Mouse (Mus musculus) CD4-positive, CD25-positive, alpha-beta regulatory T cell, adult 4 months (primary cell): ENCODE data around the gene Dock4. TPM values are rescaled to one million over a fixed set of nuclear protein-coding genes. Genes with fewer than 3 reads are reported as not detected.

Experiments
- ATAC-seq: one replicate; pipeline ENCODE4 v1.8.0; 2017
- polyA plus RNA-seq, 2 experiments: library from polyadenylated mRNA; unstranded; fragments of 100-300 nt; shearing (Covaris generic); gene quantifications; one replicate each; pipeline ENCODE4 v1.2.1; 2017

Gene Dock4
- polyA plus RNA-seq, 2 experiments from 2014 or later, result 0.90 to 1.7 TPM

GRCm38 (mm10) chr12:40773091-40773490, 327.3 kb downstream of the Dock4 start:
- no peak for ATAC-seq

DNA sequence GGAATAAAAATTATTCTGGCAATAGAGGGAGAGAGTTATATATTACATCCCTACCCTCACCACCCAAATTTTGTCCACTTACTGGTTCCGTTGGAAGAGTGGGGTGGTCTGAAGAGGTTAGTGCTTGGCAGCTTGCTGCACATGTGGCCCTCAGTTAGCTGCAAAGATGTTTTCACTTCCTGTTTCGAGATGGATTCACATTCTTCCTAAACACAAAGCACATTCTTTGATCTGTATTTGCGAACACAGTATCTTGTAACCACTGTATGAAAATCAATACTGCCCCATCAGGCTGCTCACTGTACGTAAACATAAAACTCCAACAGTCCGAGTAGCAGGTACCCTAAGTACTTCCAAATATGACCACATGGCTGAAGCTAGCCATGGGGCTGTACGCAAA, 335.8 kb downstream of the Dock4 start:
- no peak for ATAC-seq

DNA sequence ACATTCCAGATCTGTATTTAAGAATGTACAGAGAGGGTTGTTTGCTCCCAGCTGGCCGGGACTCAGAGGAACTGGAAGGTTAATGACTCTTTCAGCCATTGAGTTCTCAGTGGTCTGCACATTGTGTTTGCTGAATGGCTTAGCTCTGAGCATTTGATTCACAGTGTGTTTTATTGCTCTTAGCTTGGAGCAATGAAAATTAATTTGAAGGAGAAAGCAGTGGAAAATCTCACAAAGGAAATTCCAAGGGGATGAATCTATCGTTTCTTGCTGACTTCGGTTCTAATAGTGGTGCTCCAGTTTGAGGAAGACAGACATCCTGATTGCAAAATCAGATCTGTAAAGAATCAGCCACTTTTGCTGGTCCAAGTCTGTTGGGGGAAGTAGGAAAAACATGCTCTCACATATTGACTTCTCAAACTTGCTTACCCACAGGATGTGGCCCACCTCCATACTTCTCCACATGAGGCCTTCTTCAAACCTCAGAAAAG, 342.9 kb downstream of the Dock4 start:
- no peak for ATAC-seq

DNA sequence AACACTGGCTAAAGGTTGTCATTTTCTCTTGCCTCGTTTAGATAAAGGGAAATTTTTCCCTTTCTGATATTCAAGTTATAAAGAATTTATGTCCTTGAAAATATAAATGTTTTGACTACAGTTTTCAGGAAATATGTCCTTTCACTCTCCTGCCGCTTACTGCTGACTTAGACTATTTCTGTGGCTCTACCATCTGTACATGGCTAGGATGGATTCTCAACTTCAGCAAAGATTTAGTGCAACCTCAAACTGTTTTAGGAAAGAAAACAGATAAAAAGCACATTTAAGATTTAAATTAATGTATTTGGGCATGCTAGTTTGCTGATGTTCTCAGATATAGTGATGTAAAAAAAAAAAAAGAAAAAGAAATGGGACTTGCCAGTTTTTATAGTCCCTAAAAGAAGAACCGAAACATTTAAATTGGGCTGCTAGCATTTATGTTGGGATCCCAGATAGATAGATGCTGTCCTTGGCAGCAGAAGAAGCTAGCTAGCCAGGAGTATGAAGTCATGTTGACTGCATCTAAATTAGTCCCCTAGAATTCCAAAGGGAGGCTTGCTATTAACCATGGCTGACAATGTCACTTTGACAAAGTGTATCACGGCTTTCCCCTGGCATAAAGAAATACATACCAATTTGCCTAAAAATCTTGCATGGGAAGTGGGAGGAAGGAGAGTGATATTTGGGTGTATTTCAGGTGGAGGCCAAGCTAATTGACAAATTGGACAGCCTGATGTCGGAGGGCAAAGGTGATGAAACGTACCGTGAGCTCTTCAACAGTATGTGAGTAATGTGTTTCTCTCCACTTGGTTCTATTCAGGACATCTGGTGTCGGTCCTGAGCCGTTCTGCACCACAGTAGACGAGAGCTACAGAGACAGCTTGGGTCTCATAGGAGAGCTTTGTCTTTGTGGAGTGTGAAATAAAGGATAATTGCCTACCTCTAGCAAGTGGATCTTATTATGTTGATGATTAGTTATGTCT, 343.9 kb downstream of the Dock4 start:
- ATAC-seq, result no peak

GRCm38 (mm10) chr12:40791221-40791620, 345.5 kb downstream of the Dock4 start:
- no peak for ATAC-seq

GRCm38 (mm10) chr12:40792184-40792650, 346.5 kb downstream of the Dock4 start:
- no peak for ATAC-seq

GRCm38 (mm10) chr12:40794066-40794465, 348.3 kb downstream of the Dock4 start:
- no peak for ATAC-seq

- ATAC-seq, result no peak
Measured at GRCm38 (mm10) chr12:40794756-40795155, 349.0 kb downstream of the Dock4 start.

- no peak for ATAC-seq
Measured at GRCm38 (mm10) chr12:40795768-40796167, 350.0 kb downstream of the Dock4 start.

DNA sequence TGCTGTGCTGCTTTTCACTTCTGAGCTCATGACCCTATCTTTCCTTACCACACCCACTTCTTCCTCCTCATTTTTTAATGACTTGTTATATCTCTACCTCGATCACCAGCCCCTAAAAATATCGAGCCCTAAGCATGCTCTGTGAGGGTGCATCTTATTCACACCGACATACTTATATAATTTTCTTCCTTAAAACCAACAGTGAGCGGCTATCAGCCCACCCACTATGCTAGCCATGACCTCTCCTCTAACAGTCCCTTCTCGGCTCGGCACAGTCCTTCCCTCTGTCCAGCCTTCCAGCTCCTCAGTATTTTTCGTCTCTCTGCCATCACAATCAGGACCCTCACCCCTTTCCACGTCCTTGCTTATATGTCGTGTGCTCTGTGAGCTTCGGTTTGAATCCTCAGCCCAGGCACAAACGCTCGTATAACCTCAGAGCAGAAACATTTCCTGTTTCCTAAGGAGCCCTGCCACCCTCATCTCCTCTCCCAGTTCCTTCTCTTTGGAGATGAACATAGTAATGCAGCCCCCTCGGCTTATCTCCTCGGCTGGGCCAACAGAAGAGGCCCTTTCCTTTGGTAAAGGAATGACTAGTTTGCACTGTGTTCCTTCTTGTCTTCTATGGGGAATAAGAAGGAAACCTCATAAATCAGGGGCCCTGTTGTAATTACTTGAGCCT, 351.2 kb downstream of the Dock4 start:
- ATAC-seq, result no peak

DNA sequence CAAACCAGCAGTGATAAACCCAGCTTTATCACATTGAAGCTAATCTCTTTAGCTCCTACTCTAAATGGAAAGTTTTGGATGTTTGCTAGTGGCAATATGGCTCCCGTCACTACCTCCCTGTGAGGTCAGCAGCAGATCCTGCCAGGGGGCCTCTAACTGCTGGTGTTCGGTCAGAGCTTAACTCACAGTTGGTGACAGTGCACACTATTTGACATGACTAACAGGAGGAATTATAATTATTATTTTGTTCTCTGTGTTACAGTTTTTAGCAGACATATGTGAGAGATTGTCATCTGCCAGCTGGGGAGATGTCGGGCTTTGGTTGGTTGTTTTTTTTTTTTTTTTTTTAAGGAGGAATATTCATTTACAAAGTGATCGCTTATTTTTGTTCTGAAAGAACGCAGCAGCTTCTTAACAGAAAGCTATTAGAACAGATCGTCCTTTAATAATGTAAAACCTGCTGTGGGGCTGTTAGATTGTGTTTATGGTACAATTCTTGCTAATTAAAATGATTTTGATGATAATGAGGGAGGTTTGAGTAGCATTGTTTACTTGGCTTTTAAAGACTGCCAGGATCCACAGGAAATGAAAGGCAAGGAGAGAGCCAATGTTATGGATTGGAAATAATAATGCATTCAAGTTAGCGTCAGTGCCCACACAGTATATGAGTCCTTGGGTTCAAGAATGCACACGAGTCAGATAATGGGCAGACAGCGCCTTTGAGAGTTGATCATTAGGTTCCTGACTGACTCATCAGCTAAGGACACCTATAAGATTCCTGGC, 352.0 kb downstream of the Dock4 start:
- ATAC-seq, result no peak

DNA sequence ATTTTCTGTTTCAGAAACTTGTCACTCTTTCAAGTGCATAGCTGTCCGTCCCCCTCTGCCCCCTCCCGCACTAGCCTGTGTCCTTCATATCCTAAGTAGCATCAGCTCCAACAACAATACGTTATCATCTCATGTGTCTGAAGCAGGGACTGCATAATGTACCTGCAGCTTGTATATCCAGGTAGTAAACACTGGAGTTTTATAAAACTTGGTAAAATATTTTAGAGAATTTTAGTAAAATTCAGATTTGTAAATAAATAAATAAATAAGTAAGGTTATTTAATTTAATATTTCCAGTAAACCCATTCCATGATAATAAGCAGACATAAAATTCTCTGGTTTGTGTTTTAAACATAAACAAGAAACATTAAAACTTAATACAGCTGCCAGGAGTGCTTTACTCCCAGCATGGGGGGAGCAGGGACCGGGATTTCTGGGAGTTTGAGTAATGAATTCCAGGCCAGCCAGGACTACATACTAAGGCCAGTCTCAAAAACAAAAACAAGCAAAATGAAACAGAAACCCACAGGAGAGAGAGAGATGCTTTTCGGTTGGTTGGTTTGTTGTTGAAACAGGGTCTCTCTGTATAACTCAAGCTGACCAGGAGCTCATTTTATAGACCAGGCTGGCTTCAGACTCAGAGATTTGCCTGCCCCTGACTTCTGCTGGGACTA, 352.7 kb downstream of the Dock4 start:
- ATAC-seq, result no peak

- ATAC-seq, result no peak
Measured at GRCm38 (mm10) chr12:40801456-40801855, 355.7 kb downstream of the Dock4 start.

GRCm38 (mm10) chr12:40805257-40805656, 359.5 kb downstream of the Dock4 start:
- ATAC-seq, result no peak

GRCm38 (mm10) chr12:40807916-40808315, 362.2 kb downstream of the Dock4 start:
- ATAC-seq, result no peak

GRCm38 (mm10) chr12:40813474-40813873, 367.7 kb downstream of the Dock4 start:
- ATAC-seq, result no peak

DNA sequence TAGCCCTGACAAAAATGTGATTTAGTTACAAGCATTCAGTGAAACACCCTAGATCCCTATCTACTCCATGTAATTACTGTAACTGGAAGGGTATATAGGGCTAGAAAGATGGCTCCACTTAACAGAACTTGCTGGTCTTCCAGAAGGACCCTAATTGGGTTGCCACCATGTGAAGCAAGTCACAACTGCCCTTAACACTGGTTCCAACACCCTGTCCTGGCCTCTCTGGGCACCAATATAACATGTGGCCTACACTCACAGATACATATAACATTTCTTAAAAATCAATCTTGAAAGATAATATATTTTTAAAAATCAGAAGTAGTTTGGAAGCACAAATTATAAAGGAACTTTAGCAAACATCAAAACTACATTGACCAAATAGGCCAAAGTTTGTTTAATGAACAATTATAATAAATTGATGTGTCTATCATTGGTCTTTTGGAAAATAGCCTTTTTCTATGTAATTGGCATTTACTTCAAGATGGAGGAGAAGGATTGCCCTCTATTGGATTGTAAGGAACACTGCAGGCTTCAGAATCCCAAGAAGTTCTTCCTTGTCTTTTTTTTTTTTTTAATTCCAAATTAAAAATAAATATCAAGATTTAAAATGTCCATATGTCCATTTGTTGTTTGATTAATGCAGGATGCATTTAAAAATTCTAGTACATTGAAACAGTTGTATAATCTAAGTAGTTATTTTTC, 369.1 kb downstream of the Dock4 start:
- no peak for ATAC-seq

DNA sequence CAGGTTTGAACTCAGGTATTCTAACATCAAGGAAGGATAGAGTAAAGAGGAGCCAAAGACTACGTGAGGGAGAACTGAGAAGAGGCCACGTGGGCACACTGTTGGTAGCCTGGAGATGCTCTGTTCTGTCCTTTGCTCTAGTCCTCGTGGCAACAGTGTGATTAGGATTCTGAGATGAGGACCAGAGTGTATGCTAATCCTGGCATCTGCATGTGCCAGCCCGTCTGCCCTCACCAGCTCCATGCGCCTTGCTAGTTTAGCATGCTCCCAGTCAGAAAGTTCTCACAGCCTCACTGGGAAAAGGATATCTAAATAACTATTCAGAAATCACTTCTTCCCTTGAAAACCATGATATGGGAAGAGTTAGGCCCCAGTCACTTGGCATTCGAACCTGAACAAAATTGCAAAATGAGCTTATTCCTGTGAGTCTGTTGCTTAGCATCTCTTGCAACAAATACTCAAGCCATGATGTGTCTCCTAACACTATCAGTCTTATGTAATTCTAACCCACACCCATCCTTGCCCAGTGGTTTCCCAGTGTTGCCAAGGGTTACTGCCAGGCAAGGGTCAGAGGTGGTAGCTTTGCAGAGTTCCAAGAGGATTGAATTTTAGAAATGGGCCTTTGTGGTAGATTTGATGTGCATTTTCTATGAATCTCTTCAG, 372.4 kb downstream of the Dock4 start:
- no peak for ATAC-seq

DNA sequence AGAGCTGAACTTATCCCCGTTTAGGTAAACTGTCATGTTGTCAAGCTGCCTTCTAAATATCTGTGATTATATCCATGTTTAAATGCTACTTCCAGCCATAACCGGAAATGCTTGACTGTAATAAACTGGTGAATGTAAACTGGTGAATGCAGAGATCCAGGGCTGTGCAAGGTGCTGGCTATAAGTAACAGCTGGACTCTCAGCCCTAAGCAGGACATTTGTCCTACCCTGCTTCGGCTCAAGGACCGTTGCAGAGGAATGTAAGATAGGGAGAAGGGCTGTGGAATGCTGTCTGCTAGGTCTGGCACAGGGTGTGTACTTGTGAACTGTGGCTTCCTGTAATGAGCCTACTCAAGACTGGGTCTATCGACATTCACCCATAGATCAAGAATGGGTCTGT, 377.9 kb downstream of the Dock4 start:
- ATAC-seq, result no peak

GRCm38 (mm10) chr12:40824251-40824650, 378.5 kb downstream of the Dock4 start:
- ATAC-seq, result no peak

- ATAC-seq, result no peak
Measured at GRCm38 (mm10) chr12:40825935-40826460, 380.2 kb downstream of the Dock4 start.
